In genomic region chr2:93041470-93041869, GRCm38 (mm10) we compare ENCODE assay signal across 12 mouse cellular contexts. TPM values are rescaled to one million over a fixed set of nuclear protein-coding genes. Genes with fewer than 3 reads are reported as not detected.
A peak's percentile ranks its signal among the peaks of the same experiment; 100 is the strongest.
DNase-seq lines count a peak whose midpoint lies in the region; ATAC-seq and TF ChIP-seq lines count a peak whose summit lies in the region.
"Had no signal": no experiment of that assay in that cellular context is flagged by ENCODE, and none has a peak within 500 bp of the region (broad histone marks: within the 10 kb centered on the region; RNA-seq: fewer than 3 reads in every experiment).

No protein-coding gene starts in this region.

- no peak for TF ChIP-seq CTCF in heart, adult 2 months (IDR thresholded peaks at IDR 0.05)

- TF ChIP-seq EP300 in heart, adult 2 months (IDR thresholded peaks at IDR 0.05; ENCODE audit: insufficient read depth, low read depth, low read length), result no peak

- H3K79me2 ChIP-seq in heart, adult 2 months (replicated peaks; ENCODE audit: control insufficient read depth, insufficient read depth, low read length), result no peaks in the 10 kb centered on the region

- no peak for TF ChIP-seq POLR2A in heart, adult 2 months (IDR thresholded peaks at IDR 0.05; ENCODE audit: insufficient read depth, low read depth, low read length)

- no peak overlapping the region for H3K4me3 ChIP-seq in heart, adult 2 months
- no peak overlapping the region for H3K4me3 ChIP-seq in stomach, embryonic 16.5 days (replicated peaks; ENCODE audit: low read length)
- H3K4me3 ChIP-seq: erythroblast, embryonic 14.5 days; myocyte had no signal

- peaks cover 9% of the 10 kb centered on the region for H3K4me1 ChIP-seq in heart, adult 2 months (ENCODE audit: control insufficient read depth, insufficient read depth, low read length)
- peaks cover 51% of the 10 kb centered on the region for H3K4me1 ChIP-seq in stomach, embryonic 16.5 days (ENCODE audit: control insufficient read depth, insufficient read depth, low read length)

- H3K9me3 ChIP-seq in stomach, embryonic 16.5 days (replicated peaks; ENCODE audit: control insufficient read depth, low read length), result no peaks in the 10 kb centered on the region

- peak overlapping the region; percentile 45 for H3K27ac ChIP-seq in heart, adult 2 months
- H3K27ac ChIP-seq in stomach, embryonic 16.5 days (ENCODE audit: low read length), result peak overlapping the region; percentile 82

- H3K4me2 ChIP-seq in stomach, embryonic 16.5 days (ENCODE audit: low read depth, low read length), result peak overlapping the region; percentile 3; the same call in 1 of the 2 replicates

- H3K9ac ChIP-seq in heart, adult 2 months (ENCODE audit: low read depth, low read length), result no peak overlapping the region
- H3K9ac ChIP-seq in stomach, embryonic 16.5 days (ENCODE audit: low read length), result peak overlapping the region; percentile 31; the same call in 1 of the 2 replicates

- WGBS in heart, adult 2 months, result 23% methylated on average over 6 of the region's 6 CpGs
- WGBS in stomach, embryonic 16.5 days, result 33% methylated on average over 6 of the region's 6 CpGs

- ATAC-seq in stomach, embryonic 16.5 days (ENCODE audit: insufficient read depth, low FRiP score), result no peak

- intact Hi-C loops in heart, adult 2 months (cut with DNase I), result no loop called here

- no peaks in the 10 kb centered on the region for H3K27me3 ChIP-seq in heart, adult 2 months (ENCODE audit: control insufficient read depth, insufficient read depth, low read length)
- no peaks in the 10 kb centered on the region for H3K27me3 ChIP-seq in stomach, embryonic 16.5 days (ENCODE audit: control insufficient read depth, insufficient read depth, low read length)

- DNase-seq in heart, adult 2 months, result no peak
- no peak for DNase-seq in heart, adult 18-20 months
- DNase-seq in kidney, postnatal 10 days, result peak; percentile 70
- no peak for DNase-seq in kidney, adult 18-20 months
- DNase-seq in thymus, postnatal 14 days, result peak; percentile 50
- no peak for DNase-seq in thymus, postnatal 25 days
- no peak for DNase-seq in cerebellum, postnatal 14 days
- DNase-seq: adrenal gland, adult 8-10 months; cerebellum, adult 11 months had no signal

- H3K36me3 ChIP-seq in heart, adult 2 months (ENCODE audit: control insufficient read depth, insufficient read depth, low read length), result no peaks in the 10 kb centered on the region
- no peaks in the 10 kb centered on the region for H3K36me3 ChIP-seq in stomach, embryonic 16.5 days (ENCODE audit: control insufficient read depth, insufficient read depth, low read length)

RNA-seq across cellular contexts. Expression of gene Prdm11, which starts 4.5 kb away (rescaled TPM):
- total RNA-seq in heart, adult 2 months (2021), result 1 to 10 TPM; 7.9 to 9.5 TPM
- 4.4 and 6.1 TPM in 2 replicates for polyA plus RNA-seq in heart, adult 2 months (2012; rRNA removed)
- 1 to 10 TPM; 8.4 to 9.5 TPM for total RNA-seq in heart, adult 18-20 months (2021)
- 9.3 and 9.9 TPM in 2 replicates for polyA plus RNA-seq in stomach, embryonic 16.5 days (2015; fragmentation: Nextera tagmentation; extraction: Ambion mirVana)

Comparison
In these comparisons a context has a peak if more than half of its experiments do, and no peak if none do; other contexts are left out.
1. DNase-seq: peak in kidney, postnatal 10 days (single experiment) and thymus, postnatal 14 days (single experiment); none in heart, adult 2 months (0 of 2), heart, adult 18-20 months (0 of 2), kidney, adult 18-20 months (single experiment), thymus, postnatal 25 days (single experiment) and cerebellum, postnatal 14 days (0 of 2).